Mouse (Mus musculus) stomach, embryonic 14.5 days (tissue): ENCODE data around the gene Zcwpw1. TPM values are rescaled to one million over a fixed set of nuclear protein-coding genes. Genes with fewer than 3 reads are reported as not detected.

Experiments used
- ATAC-seq: fragments of 200-750 bp; cut with Nextera tagmentation; 2 replicates; pipeline ENCODE4 v1.8.0; 2017; ENCODE audit warnings: low read depth, moderate TSS enrichment; ENCODE audit not compliant: insufficient number of reproducible peaks, insufficient read depth, low FRiP score
- H3K27ac ChIP-seq: fragments of 300-500 bp; sonication (generic); 2 replicates; pipeline ENCODE4 v1.5.1; 2014; ENCODE audit warnings: mild to moderate bottlenecking, low read length, moderate library complexity, mixed read lengths
- H3K27me3 ChIP-seq: fragments of 300-500 bp; sonication (generic); 2 replicates; pipeline ENCODE4 v1.6.1; 2014; ENCODE audit warnings: low read length, control low read depth, mixed read lengths; ENCODE audit not compliant: control insufficient read depth, insufficient read depth
- H3K36me3 ChIP-seq: fragments of 300-500 bp; sonication (generic); 2 replicates; pipeline ENCODE4 v1.6.1; 2014; ENCODE audit warnings: mild to moderate bottlenecking, control low read depth, low read length, moderate library complexity, mixed read lengths; ENCODE audit not compliant: control insufficient read depth, insufficient read depth
- H3K4me1 ChIP-seq: fragments of 300-500 bp; sonication (generic); 2 replicates; pipeline ENCODE4 v1.6.1; 2014; ENCODE audit warnings: low read length, control low read depth, mixed read lengths; ENCODE audit not compliant: control insufficient read depth, insufficient read depth
- H3K4me2 ChIP-seq: fragments of 300-500 bp; sonication (generic); replicated peaks from 2 replicates; pipeline ENCODE4 v1.6.1; 2014; ENCODE audit warnings: low read depth, low read length, control low read depth
- H3K4me3 ChIP-seq: fragments of 300-500 bp; sonication (generic); 2 replicates; pipeline ENCODE4 v1.5.1; 2014; ENCODE audit warnings: low read depth, low read length, control low read depth
- H3K9ac ChIP-seq: fragments of 300-500 bp; sonication (generic); replicated peaks from 2 replicates; pipeline ENCODE4 v1.6.1; 2014; ENCODE audit warnings: low read depth, mild to moderate bottlenecking, control low read depth, low read length, moderate library complexity, mixed read lengths
- H3K9me3 ChIP-seq: fragments of 300-500 bp; sonication (generic); 2 replicates; pipeline ENCODE4 v1.6.1; 2016; ENCODE audit warnings: low read depth, low read length, control low read depth; ENCODE audit not compliant: control insufficient read depth
- WGBS: fragments of 180-500 bp; shearing (Covaris S2); extraction: QIAGEN DNeasy Blood & Tissue Kit; methylation state at CpG from one replicate; pipeline ENCODE4 v1.1.7; 2014; 5-methylcytosine and 5-hydroxymethylcytosine counted together
- polyA plus RNA-seq: library from polyadenylated mRNA; unstranded; fragments of >200 nt; fragmentation: Nextera tagmentation; extraction: Ambion mirVana; gene quantifications from 2 replicates; pipeline ENCODE4 v1.2.1, GENCODE M21; 2014

The Zcwpw1 gene
- polyA plus RNA-seq, 1 experiment from 2014 or later = 22.3 TPM

- Histone ChIP-seq H3K27ac (no peak overlapping the region), H3K4me2 (no peak overlapping the region), H3K9me3 (no peaks in the 10 kb centered on the region), H3K36me3 (no peaks in the 10 kb centered on the region), H3K4me3 (no peak overlapping the region), H3K9ac (no peak overlapping the region), H3K27me3 (no peaks in the 10 kb centered on the region), H3K4me1 (no peaks in the 10 kb centered on the region)
- no peak for ATAC-seq
- 90% methylated on average over 5 of the region's 5 CpGs for WGBS
These were observed 20.7 kb downstream of the Zcwpw1 start for GRCm38 (mm10) chr5:137808316-137808715.

DNA sequence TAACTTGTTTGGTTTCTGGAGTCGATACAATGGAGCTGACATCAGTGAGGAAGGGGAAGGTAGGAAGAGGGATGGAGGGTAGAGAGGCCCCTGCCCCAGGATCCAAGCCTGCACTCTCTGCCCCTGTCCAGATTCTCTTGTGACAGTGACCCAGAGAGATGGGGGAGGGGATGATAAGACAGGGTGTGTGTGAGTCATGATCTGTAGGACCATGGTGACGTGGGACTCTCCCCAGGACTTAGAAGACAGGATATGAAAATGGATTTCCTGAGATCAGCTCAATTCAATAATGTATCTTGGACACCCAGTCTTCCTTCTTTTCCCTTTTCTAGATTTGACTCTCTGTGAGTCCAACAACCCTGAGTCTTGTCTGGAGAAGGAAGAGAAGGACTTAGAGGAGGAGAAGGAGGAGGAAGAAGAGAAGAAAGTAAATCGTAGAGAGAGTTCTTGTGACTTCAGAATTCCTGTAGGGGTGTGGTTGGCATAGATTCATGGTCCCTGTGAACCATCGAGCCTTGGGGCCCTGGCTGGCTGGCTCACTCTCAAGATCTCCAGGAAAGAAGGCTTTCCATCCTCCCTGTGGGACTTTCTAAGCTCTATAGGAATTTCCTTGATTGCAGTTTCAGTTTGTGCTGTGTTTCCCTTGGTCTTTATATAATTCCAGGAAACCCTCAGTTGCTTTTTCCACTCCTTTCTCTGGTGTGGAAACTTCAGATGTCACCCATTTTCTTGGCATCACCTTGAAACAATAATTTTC, 30.0 kb downstream of the Zcwpw1 start:
- H3K4me1 ChIP-seq = no peaks in the 10 kb centered on the region
- 68% methylated on average over 4 of the region's 4 CpGs for WGBS
- no peak for ATAC-seq
- H3K4me2 ChIP-seq = no peak overlapping the region
- H3K9ac ChIP-seq = no peak overlapping the region
- no peak overlapping the region for H3K27ac ChIP-seq
- H3K27me3 ChIP-seq = no peaks in the 10 kb centered on the region
- no peaks in the 10 kb centered on the region for H3K36me3 ChIP-seq
- H3K9me3 ChIP-seq = no peaks in the 10 kb centered on the region
- no peak overlapping the region for H3K4me3 ChIP-seq

- no peaks in the 10 kb centered on the region for H3K27me3 ChIP-seq
- H3K4me1 ChIP-seq = no peaks in the 10 kb centered on the region
- no peak overlapping the region for H3K4me2 ChIP-seq
- no peaks in the 10 kb centered on the region for H3K9me3 ChIP-seq
- WGBS = 64% methylated on average over 4 of the region's 4 CpGs
- H3K27ac ChIP-seq = no peak overlapping the region
- H3K36me3 ChIP-seq = no peaks in the 10 kb centered on the region
- no peak overlapping the region for H3K4me3 ChIP-seq
- no peak overlapping the region for H3K9ac ChIP-seq
- no peak for ATAC-seq
These were observed 34.5 kb downstream of the Zcwpw1 start for GRCm38 (mm10) chr5:137822126-137822525.

DNA sequence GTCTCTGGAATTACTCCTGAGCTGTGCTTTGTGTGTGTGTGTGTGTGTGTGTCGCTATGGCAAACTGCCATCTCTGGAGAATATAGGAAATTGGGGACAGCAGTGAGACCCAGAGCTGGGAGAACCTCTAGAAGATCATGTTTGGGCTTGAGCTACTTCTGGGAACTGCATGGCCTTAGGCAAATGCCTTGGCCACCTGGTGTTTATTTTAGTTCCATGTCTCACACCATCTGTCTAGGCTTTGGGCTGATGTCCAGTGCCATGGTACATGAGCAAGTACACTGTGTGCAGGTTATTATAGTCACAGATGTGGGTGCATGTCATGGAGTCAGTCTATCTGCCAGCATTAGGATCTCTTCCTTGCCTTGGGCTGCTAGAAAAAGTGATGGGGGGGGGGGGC, 35.0 kb downstream of the Zcwpw1 start:
- Histone ChIP-seq H3K9ac (no peak overlapping the region), H3K9me3 (no peaks in the 10 kb centered on the region), H3K27ac (no peak overlapping the region), H3K27me3 (no peaks in the 10 kb centered on the region), H3K36me3 (no peaks in the 10 kb centered on the region), H3K4me2 (no peak overlapping the region), H3K4me3 (no peak overlapping the region), H3K4me1 (no peaks in the 10 kb centered on the region)
- no peak for ATAC-seq
- WGBS = 82% methylated on average over 1 of the region's 1 CpGs

DNA sequence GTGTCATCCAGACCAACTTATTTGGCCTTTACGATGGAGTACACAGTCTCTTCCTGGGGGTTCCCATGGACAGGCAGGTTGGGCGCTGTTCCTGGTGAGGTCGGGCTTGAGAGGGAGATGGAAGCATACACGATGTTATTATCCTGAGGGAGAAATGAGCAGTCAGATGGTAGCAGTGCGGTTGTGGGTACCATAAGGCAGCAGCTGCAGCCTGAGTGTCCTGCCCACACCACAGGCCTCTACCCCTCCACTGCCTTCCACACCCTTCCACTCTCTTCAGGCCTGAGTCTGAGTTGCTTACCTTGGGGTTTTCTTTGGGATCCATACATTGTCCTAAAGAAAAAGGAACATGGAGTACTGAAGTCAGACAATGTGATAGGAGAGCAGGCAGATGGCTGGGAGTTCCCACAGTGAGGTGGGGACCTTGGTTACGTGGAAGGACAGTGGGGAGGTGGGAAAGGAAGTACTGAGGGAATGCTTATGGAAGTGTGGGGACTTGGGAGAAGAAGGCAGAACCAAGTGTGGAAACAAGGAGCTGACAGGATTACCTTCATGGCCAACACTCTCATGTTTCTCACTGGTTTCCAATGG, 36.0 kb downstream of the Zcwpw1 start:
- Histone ChIP-seq H3K4me2 (no peak overlapping the region), H3K9me3 (no peaks in the 10 kb centered on the region)
- 80% methylated on average over 6 of the region's 6 CpGs for WGBS

DNA sequence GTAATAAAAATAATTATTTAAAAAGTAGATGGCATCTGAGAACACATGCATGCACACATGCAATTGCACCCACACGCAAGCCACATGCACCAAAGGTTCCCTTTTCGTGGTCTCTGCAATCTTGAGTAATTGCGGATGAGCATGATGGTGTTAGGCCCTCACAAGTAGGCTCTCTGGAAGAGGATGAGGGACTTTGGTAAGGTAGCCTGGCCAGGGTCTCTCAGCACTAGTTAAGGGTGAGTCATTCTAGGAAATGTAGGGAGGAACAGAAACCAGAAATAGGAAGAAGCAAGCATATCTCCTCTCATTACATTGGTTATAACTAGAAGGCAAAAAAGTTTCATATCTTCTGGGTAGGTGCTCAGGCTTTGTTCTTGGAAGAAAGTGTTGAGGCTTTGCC, 37.4 kb downstream of the Zcwpw1 start:
- Histone ChIP-seq H3K36me3 (no peaks in the 10 kb centered on the region), H3K4me2 (no peak overlapping the region), H3K4me3 (no peak overlapping the region), H3K4me1 (no peaks in the 10 kb centered on the region), H3K27ac (no peak overlapping the region), H3K9ac (no peak overlapping the region), H3K9me3 (no peaks in the 10 kb centered on the region), H3K27me3 (no peaks in the 10 kb centered on the region)
- no peak for ATAC-seq
- 96% methylated on average over 3 of the region's 3 CpGs for WGBS

More for the DNA sequence above, 36.0 kb downstream of the Zcwpw1 start:
- Histone ChIP-seq H3K4me1 (no peaks in the 10 kb centered on the region), H3K36me3 (no peaks in the 10 kb centered on the region), H3K4me3 (no peak overlapping the region), H3K9ac (no peak overlapping the region), H3K27me3 (no peaks in the 10 kb centered on the region), H3K27ac (no peak overlapping the region)
- no peak for ATAC-seq

- H3K4me2 ChIP-seq = no peak overlapping the region
- 76% methylated on average over 2 of the region's 2 CpGs for WGBS
- H3K27ac ChIP-seq = no peak overlapping the region
These were observed 38.4 kb downstream of the Zcwpw1 start for GRCm38 (mm10) chr5:137825971-137826370.

GRCm38 (mm10) chr5:137826421-137826820, 38.8 kb downstream of the Zcwpw1 start:
- ATAC-seq = no peak
- WGBS = 43% methylated on average over 7 of the region's 7 CpGs
- Histone ChIP-seq H3K9ac (no peak overlapping the region), H3K4me3 (no peak overlapping the region), H3K27ac (no peak overlapping the region), H3K36me3 (no peaks in the 10 kb centered on the region), H3K4me1 (no peaks in the 10 kb centered on the region), H3K9me3 (no peaks in the 10 kb centered on the region), H3K4me2 (no peak overlapping the region), H3K27me3 (no peaks in the 10 kb centered on the region)

More at GRCm38 (mm10) chr5:137825971-137826370, 38.4 kb downstream of the Zcwpw1 start:
- Histone ChIP-seq H3K4me1 (no peaks in the 10 kb centered on the region), H3K36me3 (no peaks in the 10 kb centered on the region), H3K4me3 (no peak overlapping the region), H3K27me3 (no peaks in the 10 kb centered on the region), H3K9ac (no peak overlapping the region), H3K9me3 (no peaks in the 10 kb centered on the region)
- no peak for ATAC-seq
